Mouse (Mus musculus) MEL-GATA-1-ER (cell line): ENCODE results near the gene Nrip3.

ENCODE experiments used
- DNase-seq: peaks from one replicate; pipeline ENCODE4 v3.0.0-alpha.2; 2012; ENCODE audit warnings: low read depth; ENCODE audit errors: extremely low read depth

Nrip3 gene

GRCm38 (mm10) chr7:109708961-109709382 lies 72.9 kb downstream of the Nrip3 start:
- no peak for DNase-seq
